26 mouse cellular contexts compared by ENCODE assay signal in genomic region chr2:6497636-6498035, GRCm38 (mm10).
A peak's percentile ranks its signal among the peaks of the same experiment; 100 is the strongest.
DNase-seq lines count a peak whose midpoint lies in the region; ATAC-seq and TF ChIP-seq lines count a peak whose summit lies in the region.
"Had no signal": no experiment of that assay in that cellular context is flagged by ENCODE, and none has a peak within 500 bp of the region (broad histone marks: within the 10 kb centered on the region; RNA-seq: fewer than 3 reads in every experiment).

No protein-coding gene starts in this region.

- DNase-seq in heart, embryonic 10.5 days (ENCODE audit: low spot score), result peak; percentile 31
- DNase-seq in heart, postnatal 36 days, result no peak
- no peak for DNase-seq in limb, embryonic 11.5 days (ENCODE audit: low spot score)
- no peak for DNase-seq in limb, embryonic 10.5 days (ENCODE audit: low spot score)
- DNase-seq: adrenal gland, postnatal 10 days; adrenal gland, postnatal 36 days; B cell, adult 2 months; cerebellum, adult 18-20 months; cerebellum, adult 9-10 months; cerebellum, postnatal 14 days; gastrocnemius, adult 2 months; gastrocnemius, postnatal 14 days; heart, adult 2 months had no signal

- H3K36me3 ChIP-seq in heart, embryonic 10.5 days, result no peaks in the 10 kb centered on the region
- H3K36me3 ChIP-seq in limb, embryonic 11.5 days (ENCODE audit: control insufficient read depth, insufficient read depth, low read length), result no peaks in the 10 kb centered on the region
- H3K36me3 ChIP-seq in limb, embryonic 10.5 days, result no peaks in the 10 kb centered on the region
- H3K36me3 ChIP-seq in neural tube, embryonic 14.5 days (ENCODE audit: control insufficient read depth, insufficient read depth, low read length), result no peaks in the 10 kb centered on the region
- H3K36me3 ChIP-seq in neural tube, embryonic 15.5 days, result no peaks in the 10 kb centered on the region
- H3K36me3 ChIP-seq: forebrain, embryonic 10.5 days; G1E; hindbrain, embryonic 10.5 days; hindbrain, embryonic 13.5 days had no signal

- H3K4me2 ChIP-seq in limb, embryonic 11.5 days (ENCODE audit: low read depth, severe bottlenecking), result no peak overlapping the region
- no peak overlapping the region for H3K4me2 ChIP-seq in neural tube, embryonic 14.5 days (ENCODE audit: low read depth, low read length)
- H3K4me2 ChIP-seq in neural tube, embryonic 15.5 days, result no peak overlapping the region
- H3K4me2 ChIP-seq: forebrain, embryonic 13.5 days; heart, embryonic 11.5 days; hindbrain, embryonic 13.5 days had no signal

- intact Hi-C loops in heart, postnatal 36 days (cut with DNase I), result no loop called here

- TF ChIP-seq CTCF in olfactory bulb, adult 2 months (IDR thresholded peaks at IDR 0.05; ENCODE audit: insufficient read depth, low read depth, low read length), result no peak

- no peaks in the 10 kb centered on the region for H3K27me3 ChIP-seq in heart, embryonic 10.5 days (ENCODE audit: insufficient read depth, poor library complexity, severe bottlenecking)
- no peaks in the 10 kb centered on the region for H3K27me3 ChIP-seq in limb, embryonic 11.5 days (ENCODE audit: control insufficient read depth, insufficient read depth, low read length)
- no peaks in the 10 kb centered on the region for H3K27me3 ChIP-seq in limb, embryonic 10.5 days (ENCODE audit: low read depth, poor library complexity, severe bottlenecking)
- H3K27me3 ChIP-seq in neural tube, embryonic 14.5 days (ENCODE audit: control insufficient read depth, insufficient read depth, low read length), result no peaks in the 10 kb centered on the region
- H3K27me3 ChIP-seq in neural tube, embryonic 15.5 days (replicated peaks), result no peaks in the 10 kb centered on the region
- H3K27me3 ChIP-seq: CH12.LX; forebrain, embryonic 13.5 days; Patski had no signal

- H3K4me1 ChIP-seq in heart, embryonic 10.5 days, result peaks cover 12% of the 10 kb centered on the region; the same call in 1 of the 2 replicates
- no peaks in the 10 kb centered on the region for H3K4me1 ChIP-seq in limb, embryonic 11.5 days (ENCODE audit: control insufficient read depth, insufficient read depth, low read length)
- H3K4me1 ChIP-seq in limb, embryonic 10.5 days, result peaks cover 15% of the 10 kb centered on the region; the same call in 1 of the 2 replicates
- no peaks in the 10 kb centered on the region for H3K4me1 ChIP-seq in neural tube, embryonic 14.5 days (ENCODE audit: control insufficient read depth, insufficient read depth, low read length)
- H3K4me1 ChIP-seq in neural tube, embryonic 15.5 days, result no peaks in the 10 kb centered on the region
- H3K4me1 ChIP-seq in olfactory bulb, adult 2 months (ENCODE audit: control insufficient read depth, insufficient read depth, low read length), result peaks cover 9% of the 10 kb centered on the region
- H3K4me1 ChIP-seq: forebrain, embryonic 10.5 days; hindbrain, embryonic 13.5 days had no signal

- WGBS in heart, embryonic 10.5 days, result 66% methylated on average over 5 of the region's 5 CpGs
- 70% methylated on average over 5 of the region's 5 CpGs for WGBS in limb, embryonic 11.5 days
- WGBS in limb, embryonic 10.5 days, result 82% methylated on average over 5 of the region's 5 CpGs
- 66% methylated on average over 5 of the region's 5 CpGs for WGBS in neural tube, embryonic 14.5 days
- WGBS in neural tube, embryonic 15.5 days, result 75% methylated on average over 5 of the region's 5 CpGs
- 44% methylated on average over 5 of the region's 5 CpGs for WGBS in olfactory bulb, adult 2 months

- H3K9ac ChIP-seq in limb, embryonic 11.5 days (ENCODE audit: low read length), result no peak overlapping the region
- no peak overlapping the region for H3K9ac ChIP-seq in neural tube, embryonic 14.5 days (replicated peaks; ENCODE audit: low read depth, low read length)
- H3K9ac ChIP-seq in neural tube, embryonic 15.5 days (replicated peaks), result no peak overlapping the region
- H3K9ac ChIP-seq: forebrain, embryonic 13.5 days; forebrain, postnatal 0 days; hindbrain, embryonic 13.5 days had no signal

- H3K4me3 ChIP-seq in heart, embryonic 10.5 days, result no peak overlapping the region
- H3K4me3 ChIP-seq in limb, embryonic 11.5 days (ENCODE audit: low read depth, low read length), result no peak overlapping the region
- H3K4me3 ChIP-seq in limb, embryonic 10.5 days, result no peak overlapping the region
- H3K4me3 ChIP-seq in neural tube, embryonic 14.5 days (ENCODE audit: low read depth, low read length), result no peak overlapping the region
- H3K4me3 ChIP-seq in neural tube, embryonic 15.5 days (replicated peaks), result no peak overlapping the region
- no peak overlapping the region for H3K4me3 ChIP-seq in olfactory bulb, adult 2 months (ENCODE audit: insufficient read depth, low read depth, low read length)
- H3K4me3 ChIP-seq: forebrain, embryonic 10.5 days; forebrain, embryonic 13.5 days; gastrocnemius, adult 2 months; heart, adult 2 months; hindbrain, embryonic 10.5 days; hindbrain, embryonic 13.5 days had no signal

- H3K9me3 ChIP-seq in heart, embryonic 10.5 days, result no peaks in the 10 kb centered on the region
- H3K9me3 ChIP-seq in limb, embryonic 11.5 days (ENCODE audit: control insufficient read depth, low read length), result no peaks in the 10 kb centered on the region
- no peaks in the 10 kb centered on the region for H3K9me3 ChIP-seq in limb, embryonic 10.5 days (replicated peaks)
- H3K9me3 ChIP-seq in neural tube, embryonic 14.5 days (ENCODE audit: control insufficient read depth, low read length), result no peaks in the 10 kb centered on the region
- H3K9me3 ChIP-seq in neural tube, embryonic 15.5 days (replicated peaks), result no peaks in the 10 kb centered on the region
- H3K9me3 ChIP-seq: forebrain, embryonic 10.5 days; forebrain, embryonic 13.5 days; G1E; hindbrain, embryonic 10.5 days; hindbrain, embryonic 13.5 days had no signal

- no peak overlapping the region for H3K27ac ChIP-seq in heart, embryonic 10.5 days
- H3K27ac ChIP-seq in limb, embryonic 11.5 days (replicated peaks; ENCODE audit: low read depth, low read length), result no peak overlapping the region
- no peak overlapping the region for H3K27ac ChIP-seq in limb, embryonic 10.5 days
- no peak overlapping the region for H3K27ac ChIP-seq in neural tube, embryonic 14.5 days (ENCODE audit: low read depth, low read length)
- no peak overlapping the region for H3K27ac ChIP-seq in neural tube, embryonic 15.5 days (replicated peaks)
- peak overlapping the region; percentile 13; the same call in 1 of the 2 replicates for H3K27ac ChIP-seq in olfactory bulb, adult 2 months (ENCODE audit: insufficient read depth, low read depth, low read length)
- H3K27ac ChIP-seq: forebrain, embryonic 10.5 days; forebrain, embryonic 13.5 days; gastrocnemius, adult 2 months; heart, adult 2 months; hindbrain, embryonic 10.5 days; hindbrain, embryonic 13.5 days had no signal

- 0 out of 2 replicates have a peak, but pooled peaks have one; percentile 23 for ATAC-seq in limb, embryonic 11.5 days (ENCODE audit: insufficient number of reproducible peaks, low FRiP score, low TSS enrichment, low read depth)
- 0 out of 2 replicates have a peak, but pooled peaks have one; percentile 19 for ATAC-seq in neural tube, embryonic 14.5 days (ENCODE audit: low read depth)
- ATAC-seq in neural tube, embryonic 15.5 days (ENCODE audit: low FRiP score), result no peak
- ATAC-seq: forebrain, embryonic 13.5 days; hindbrain, embryonic 16.5 days; Patski had no signal

- TF ChIP-seq POLR2A in olfactory bulb, adult 2 months (IDR thresholded peaks at IDR 0.05; ENCODE audit: insufficient read depth, low read depth, low read length), result no peak
